Mouse (Mus musculus): ENCODE data around the gene Il12a. TPM values are rescaled to one million over a fixed set of nuclear protein-coding genes. Genes with fewer than 3 reads are reported as not detected.
A peak's percentile ranks its signal among the peaks of the same experiment; 100 is the strongest.

Gene Il12a
- polyA plus RNA-seq, 1 experiment from 2014 or later, result 0.28 TPM

GRCm38 (mm10) chr3:68693441-68694048 lies 3.1 kb downstream of the Il12a start:
- Histone ChIP-seq H3K4me1 (ENCODE audit: control insufficient read depth, insufficient read depth, low read length) (no peaks in the 10 kb centered on the region), H3K4me2 (ENCODE audit: low read length) (no peak overlapping the region), H3K27me3 (ENCODE audit: control insufficient read depth, insufficient read depth, low read depth, low read length) (no peaks in the 10 kb centered on the region), H3K27ac (ENCODE audit: low read length) (no peak overlapping the region), H3K4me3 (ENCODE audit: low read depth, low read length) (no peak overlapping the region), H3K36me3 (ENCODE audit: control insufficient read depth, insufficient read depth, low read length) (no peaks in the 10 kb centered on the region), H3K9me3 (replicated peaks; ENCODE audit: control insufficient read depth, low read length, poor library complexity, severe bottlenecking) (no peaks in the 10 kb centered on the region), H3K9ac (ENCODE audit: low read depth, low read length) (no peak overlapping the region)
- 43% methylated on average over 11 of the region's 11 CpGs for WGBS
- 0 out of 2 replicates have a peak, but pooled peaks have one; percentile 54 for ATAC-seq

DNA sequence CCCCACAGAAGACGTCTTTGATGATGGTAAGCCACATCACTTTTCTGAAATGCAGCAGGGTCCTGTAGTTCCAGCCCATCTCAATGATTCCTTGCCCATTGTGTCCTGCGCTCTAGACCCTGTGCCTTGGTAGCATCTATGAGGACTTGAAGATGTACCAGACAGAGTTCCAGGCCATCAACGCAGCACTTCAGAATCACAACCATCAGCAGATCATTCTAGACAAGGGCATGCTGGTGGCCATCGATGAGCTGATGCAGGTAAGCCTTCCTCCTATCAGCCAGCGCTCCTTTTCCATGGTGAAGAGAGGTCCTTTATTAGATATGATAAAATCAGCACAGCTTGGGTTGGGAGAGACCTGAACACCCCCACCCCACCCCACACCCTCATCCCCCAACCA lies 4.9 kb downstream of the Il12a start:
- H3K9ac ChIP-seq (ENCODE audit: low read depth, low read length), result no peak overlapping the region
- no peak for ATAC-seq
- 96% methylated on average over 5 of the region's 5 CpGs for WGBS
- H3K4me3 ChIP-seq (ENCODE audit: low read depth, low read length), result no peak overlapping the region
- H3K9me3 ChIP-seq (replicated peaks; ENCODE audit: control insufficient read depth, low read length, poor library complexity, severe bottlenecking), result no peaks in the 10 kb centered on the region
- no peak overlapping the region for H3K4me2 ChIP-seq (ENCODE audit: low read length)
- H3K4me1 ChIP-seq (ENCODE audit: control insufficient read depth, insufficient read depth, low read length), result no peaks in the 10 kb centered on the region
- H3K36me3 ChIP-seq (ENCODE audit: control insufficient read depth, insufficient read depth, low read length), result no peaks in the 10 kb centered on the region
- no peak overlapping the region for H3K27ac ChIP-seq (ENCODE audit: low read length)
- H3K27me3 ChIP-seq (ENCODE audit: control insufficient read depth, insufficient read depth, low read depth, low read length), result no peaks in the 10 kb centered on the region

- H3K4me1 ChIP-seq (ENCODE audit: control insufficient read depth, insufficient read depth, low read length), result no peaks in the 10 kb centered on the region
- no peaks in the 10 kb centered on the region for H3K9me3 ChIP-seq (replicated peaks; ENCODE audit: control insufficient read depth, low read length, poor library complexity, severe bottlenecking)
- no peak overlapping the region for H3K4me3 ChIP-seq (ENCODE audit: low read depth, low read length)
- H3K27me3 ChIP-seq (ENCODE audit: control insufficient read depth, insufficient read depth, low read depth, low read length), result no peaks in the 10 kb centered on the region
- no peak overlapping the region for H3K9ac ChIP-seq (ENCODE audit: low read depth, low read length)
- H3K27ac ChIP-seq (ENCODE audit: low read length), result no peak overlapping the region
- no peaks in the 10 kb centered on the region for H3K36me3 ChIP-seq (ENCODE audit: control insufficient read depth, insufficient read depth, low read length)
- 90% methylated on average over 3 of the region's 3 CpGs for WGBS
- ATAC-seq, result no peak
- no peak overlapping the region for H3K4me2 ChIP-seq (ENCODE audit: low read length)
Measured at GRCm38 (mm10) chr3:68696495-68697200, 6.2 kb downstream of the Il12a start.

- Histone ChIP-seq H3K27me3 (ENCODE audit: control insufficient read depth, insufficient read depth, low read depth, low read length) (no peaks in the 10 kb centered on the region), H3K36me3 (ENCODE audit: control insufficient read depth, insufficient read depth, low read length) (no peaks in the 10 kb centered on the region), H3K4me1 (ENCODE audit: control insufficient read depth, insufficient read depth, low read length) (no peaks in the 10 kb centered on the region), H3K27ac (ENCODE audit: low read length) (no peak overlapping the region), H3K9ac (ENCODE audit: low read depth, low read length) (no peak overlapping the region), H3K4me3 (ENCODE audit: low read depth, low read length) (no peak overlapping the region), H3K9me3 (replicated peaks; ENCODE audit: control insufficient read depth, low read length, poor library complexity, severe bottlenecking) (no peaks in the 10 kb centered on the region), H3K4me2 (ENCODE audit: low read length) (no peak overlapping the region)
- 93% methylated on average over 3 of the region's 3 CpGs for WGBS
- no peak for ATAC-seq
Measured at GRCm38 (mm10) chr3:68698601-68699000, 8.2 kb downstream of the Il12a start.

DNA sequence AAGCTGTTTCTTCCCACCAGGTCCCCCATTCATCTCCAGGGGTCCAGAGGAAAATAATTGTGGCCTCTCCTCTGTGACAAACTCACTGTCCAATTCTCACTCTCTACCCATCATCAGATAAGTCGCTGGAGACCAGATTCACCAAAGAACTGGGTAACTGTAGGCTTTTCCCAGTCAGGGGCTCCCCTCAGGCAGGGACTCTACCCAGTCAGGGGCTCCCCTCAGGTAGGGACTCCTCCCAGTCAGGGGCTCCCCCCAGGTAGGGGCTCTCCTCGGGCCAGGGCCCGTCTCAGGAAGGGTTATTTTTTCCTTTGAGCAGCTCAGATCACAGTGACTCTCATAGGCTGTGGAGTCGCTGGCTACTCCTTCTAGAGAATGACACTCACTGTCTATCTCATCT lies 9.6 kb downstream of the Il12a start:
- no peak for ATAC-seq
- WGBS, result 93% methylated on average over 4 of the region's 4 CpGs

DNA sequence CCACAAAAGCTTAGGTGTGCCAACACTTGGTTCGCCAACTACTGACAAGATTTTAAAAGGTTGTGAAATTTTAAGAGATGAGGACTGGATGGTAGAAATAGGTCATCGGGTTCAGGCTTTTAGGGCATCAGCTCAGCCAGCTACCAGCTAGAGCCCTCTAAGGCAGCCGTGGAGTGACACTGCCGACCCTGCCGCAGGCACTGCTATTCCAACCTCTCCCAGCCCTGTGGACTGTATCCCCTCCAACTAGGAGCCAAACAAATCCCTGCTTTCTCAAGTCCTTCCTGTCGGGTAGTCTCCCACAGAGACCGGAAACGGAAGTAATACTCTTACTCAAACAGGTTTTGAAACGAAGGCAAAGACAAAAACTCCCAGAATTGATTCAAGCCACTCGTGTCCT lies 15.9 kb downstream of the Il12a start:
- Histone ChIP-seq H3K4me1 (ENCODE audit: control insufficient read depth, insufficient read depth, low read length) (no peaks in the 10 kb centered on the region), H3K9me3 (replicated peaks; ENCODE audit: control insufficient read depth, low read length, poor library complexity, severe bottlenecking) (no peaks in the 10 kb centered on the region), H3K36me3 (ENCODE audit: control insufficient read depth, insufficient read depth, low read length) (no peaks in the 10 kb centered on the region), H3K9ac (ENCODE audit: low read depth, low read length) (no peak overlapping the region), H3K27me3 (ENCODE audit: control insufficient read depth, insufficient read depth, low read depth, low read length) (no peaks in the 10 kb centered on the region), H3K27ac (ENCODE audit: low read length) (no peak overlapping the region), H3K4me2 (ENCODE audit: low read length) (no peak overlapping the region), H3K4me3 (ENCODE audit: low read depth, low read length) (no peak overlapping the region)
- WGBS, result 86% methylated on average over 10 of the region's 10 CpGs
- ATAC-seq, result no peak

More for the DNA sequence above, 9.6 kb downstream of the Il12a start:
- Histone ChIP-seq H3K4me2 (ENCODE audit: low read length) (no peak overlapping the region), H3K27me3 (ENCODE audit: control insufficient read depth, insufficient read depth, low read depth, low read length) (no peaks in the 10 kb centered on the region), H3K36me3 (ENCODE audit: control insufficient read depth, insufficient read depth, low read length) (no peaks in the 10 kb centered on the region), H3K4me3 (ENCODE audit: low read depth, low read length) (no peak overlapping the region), H3K9ac (ENCODE audit: low read depth, low read length) (no peak overlapping the region), H3K4me1 (ENCODE audit: control insufficient read depth, insufficient read depth, low read length) (no peaks in the 10 kb centered on the region), H3K9me3 (replicated peaks; ENCODE audit: control insufficient read depth, low read length, poor library complexity, severe bottlenecking) (no peaks in the 10 kb centered on the region), H3K27ac (ENCODE audit: low read length) (no peak overlapping the region)

DNA sequence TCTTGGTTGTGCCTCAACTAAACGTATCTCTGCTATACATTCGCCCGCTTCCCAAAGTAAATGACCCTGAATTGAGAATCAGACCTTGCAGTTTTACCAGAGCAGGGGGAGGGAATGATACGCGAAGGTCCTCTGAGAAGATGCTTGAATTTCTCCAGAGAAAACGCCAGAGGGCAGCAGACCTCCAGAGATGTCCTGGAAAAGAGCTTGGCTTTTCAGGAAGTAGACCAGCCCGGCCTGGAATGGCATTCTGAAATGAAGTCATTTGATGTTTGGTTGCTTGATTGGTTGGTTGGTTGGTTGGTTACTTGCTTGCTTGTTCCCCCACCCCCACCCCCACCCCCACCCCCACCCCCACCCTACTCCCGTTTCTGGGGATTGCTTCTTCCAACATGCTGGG lies 17.8 kb downstream of the Il12a start:
- WGBS, result 48% methylated on average over 8 of the region's 8 CpGs
- Histone ChIP-seq H3K27ac (ENCODE audit: low read length) (no peak overlapping the region), H3K4me1 (ENCODE audit: control insufficient read depth, insufficient read depth, low read length) (no peaks in the 10 kb centered on the region), H3K4me3 (ENCODE audit: low read depth, low read length) (no peak overlapping the region), H3K9ac (ENCODE audit: low read depth, low read length) (no peak overlapping the region), H3K36me3 (ENCODE audit: control insufficient read depth, insufficient read depth, low read length) (no peaks in the 10 kb centered on the region), H3K9me3 (replicated peaks; ENCODE audit: control insufficient read depth, low read length, poor library complexity, severe bottlenecking) (no peaks in the 10 kb centered on the region), H3K4me2 (ENCODE audit: low read length) (no peak overlapping the region), H3K27me3 (ENCODE audit: control insufficient read depth, insufficient read depth, low read depth, low read length) (no peaks in the 10 kb centered on the region)
- no peak for ATAC-seq

DNA sequence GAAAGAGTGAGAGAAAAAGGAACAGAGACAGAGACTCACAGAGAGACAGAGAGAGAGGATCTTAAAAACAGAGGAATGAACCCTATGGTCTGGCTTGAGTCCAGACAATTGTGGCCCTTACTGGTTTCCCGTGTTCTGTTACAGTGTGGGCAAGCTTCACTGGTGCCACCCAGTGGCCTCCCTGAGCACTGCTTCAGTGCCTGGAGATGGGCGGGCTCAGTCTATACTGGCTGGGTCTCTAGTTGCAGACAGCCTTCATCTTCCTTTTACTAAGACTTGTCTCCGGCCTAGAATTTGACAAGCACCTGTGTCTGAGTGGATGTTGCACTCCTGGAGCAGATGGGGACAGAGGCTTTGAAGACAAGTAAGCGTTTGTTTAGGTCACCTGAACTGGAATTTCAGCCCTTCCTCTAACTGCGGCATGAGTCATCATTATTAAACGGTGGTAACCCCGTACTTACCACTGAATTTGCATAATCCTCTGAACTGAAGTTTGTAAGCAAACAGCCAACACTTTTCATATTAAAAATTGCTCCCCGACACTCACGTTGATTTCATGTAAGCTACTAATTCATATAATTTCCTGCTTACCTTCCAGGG lies 18.9 kb downstream of the Il12a start:
- peak; percentile 69; the same call in 1 of the 2 replicates for ATAC-seq
- Histone ChIP-seq H3K27ac (ENCODE audit: low read length) (no peak overlapping the region), H3K9ac (ENCODE audit: low read depth, low read length) (no peak overlapping the region), H3K4me3 (ENCODE audit: low read depth, low read length) (no peak overlapping the region), H3K4me1 (ENCODE audit: control insufficient read depth, insufficient read depth, low read length) (no peaks in the 10 kb centered on the region), H3K27me3 (ENCODE audit: control insufficient read depth, insufficient read depth, low read depth, low read length) (no peaks in the 10 kb centered on the region), H3K4me2 (ENCODE audit: low read length) (no peak overlapping the region), H3K9me3 (replicated peaks; ENCODE audit: control insufficient read depth, low read length, poor library complexity, severe bottlenecking) (no peaks in the 10 kb centered on the region), H3K36me3 (ENCODE audit: control insufficient read depth, insufficient read depth, low read length) (no peaks in the 10 kb centered on the region)
- WGBS, result 49% methylated on average over 9 of the region's 9 CpGs

DNA sequence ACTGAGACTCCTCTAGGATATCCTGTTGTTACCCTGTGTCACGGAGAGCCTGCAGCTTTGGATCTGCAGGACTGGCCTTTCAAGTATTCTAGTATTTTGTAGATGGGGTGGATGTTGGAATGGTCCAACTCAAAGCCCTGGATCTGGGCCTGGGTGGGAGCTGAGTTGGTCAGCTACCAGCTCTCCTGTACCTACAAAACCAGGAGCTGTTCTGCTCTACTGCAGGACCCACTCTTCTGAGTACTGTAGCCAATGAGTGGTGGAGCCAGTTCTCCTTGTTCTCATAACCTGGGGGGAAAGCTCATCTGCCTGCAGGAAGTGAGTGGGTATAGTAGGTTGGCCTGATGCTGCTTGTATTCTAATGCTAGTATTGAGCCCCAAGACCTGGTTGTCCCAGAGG lies 20.0 kb downstream of the Il12a start:
- ATAC-seq, result no peak
- 90% methylated on average over 1 of the region's 1 CpGs for whole genome bisulfite sequencing
- H3K27ac ChIP-seq (ENCODE audit: low read length), result no peak overlapping the region
- H3K4me1 ChIP-seq (ENCODE audit: control insufficient read depth, insufficient read depth, low read length), result no peaks in the 10 kb centered on the region
- no peaks in the 10 kb centered on the region for H3K27me3 ChIP-seq (ENCODE audit: control insufficient read depth, insufficient read depth, low read depth, low read length)
- H3K9me3 ChIP-seq (replicated peaks; ENCODE audit: control insufficient read depth, low read length, poor library complexity, severe bottlenecking), result no peaks in the 10 kb centered on the region
- no peak overlapping the region for H3K4me2 ChIP-seq (ENCODE audit: low read length)
- H3K36me3 ChIP-seq (ENCODE audit: control insufficient read depth, insufficient read depth, low read length), result no peaks in the 10 kb centered on the region
- no peak overlapping the region for H3K9ac ChIP-seq (ENCODE audit: low read depth, low read length)
- H3K4me3 ChIP-seq (ENCODE audit: low read depth, low read length), result no peak overlapping the region

All from midbrain, embryonic 16.5 days (tissue).